Comparison of ENCODE assay signal across 8 mouse cellular contexts in the genomic region with DNA sequence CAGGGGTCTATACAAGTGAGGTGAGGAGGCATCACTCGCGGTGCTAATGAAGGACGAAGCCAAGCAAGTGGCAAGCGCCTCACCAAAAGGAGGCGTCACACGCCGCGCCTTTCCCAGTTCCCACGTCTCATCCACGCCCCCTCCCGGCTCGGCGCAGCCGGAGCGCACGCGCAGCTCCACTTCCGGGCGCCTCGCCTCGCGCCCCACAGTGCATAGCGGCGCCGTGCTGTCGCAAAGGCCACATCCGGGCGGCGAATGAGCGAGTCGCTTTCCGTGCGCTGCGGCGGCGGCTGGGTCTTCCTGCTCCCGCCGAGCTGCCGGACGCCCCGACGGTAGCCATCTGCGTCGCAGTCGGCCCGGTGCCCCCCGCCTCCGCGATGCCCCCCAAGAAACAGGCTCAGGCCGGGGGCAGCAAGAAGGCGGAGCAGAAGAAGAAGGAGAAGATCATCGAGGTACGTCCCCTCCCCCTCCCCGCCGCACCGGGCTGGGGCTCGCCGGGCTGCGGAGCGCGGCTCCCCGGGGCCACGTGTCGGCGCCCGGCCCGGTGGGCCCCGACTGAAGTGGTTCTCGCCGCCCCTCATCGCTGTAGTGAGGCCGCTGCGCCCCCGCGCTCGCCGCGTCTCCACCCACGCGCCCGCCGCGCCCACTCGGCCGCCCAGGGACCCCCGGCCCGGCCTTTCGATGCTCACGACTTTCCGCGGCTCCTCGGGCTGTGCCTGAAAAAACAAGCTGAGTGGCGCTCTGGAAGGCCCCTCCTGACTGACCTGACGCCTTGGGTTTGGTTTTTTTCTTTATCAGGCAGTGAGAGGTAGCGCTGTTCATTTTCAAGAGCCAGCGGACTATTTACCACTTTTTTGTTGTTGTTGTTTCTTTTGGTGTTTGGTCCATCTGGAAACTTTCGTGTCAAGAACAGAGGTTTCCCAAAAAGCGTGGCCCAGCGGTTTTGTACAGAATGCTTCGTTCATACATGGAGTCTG. TPM values are rescaled to one million over a fixed set of nuclear protein-coding genes. Genes with fewer than 3 reads are reported as not detected.
A peak's percentile ranks its signal among the peaks of the same experiment; 100 is the strongest.
DNase-seq lines count a peak whose midpoint lies in the region; ATAC-seq lines count a peak whose summit lies in the region.

A gene (plus strand): TSS at position 160 of the 977 bp plus-strand sequence.

- DNase-seq in MEL-GATA-1-ER (ENCODE audit: extremely low read depth, low read depth) = peak; percentile 75
- peak; percentile 91 for DNase-seq in cerebellum, adult 8-10 months
- DNase-seq in forelimb bud, embryonic 11.5 days (ENCODE audit: low read depth, low spot score) = peak; percentile 94
- DNase-seq in layer of hippocampus, adult 9-10 months (ENCODE audit: low spot score) = peak; percentile 75
- DNase-seq in ovary, postnatal 10 days (ENCODE audit: low spot score) = peak; percentile 82
- peak; percentile 88 to 94 for DNase-seq in thymus, postnatal 10 days (ENCODE audit: low spot score in 2 of 2)

- peak within 1 kb of the TSS; percentile 89 for H3K9ac ChIP-seq in lung, embryonic 16.5 days (ENCODE audit: low read length)

- H3K4me2 ChIP-seq in lung, embryonic 16.5 days (ENCODE audit: low read depth, low read length) = peak within 1 kb of the TSS; percentile 71

- H3K27me3 ChIP-seq in lung, embryonic 16.5 days (ENCODE audit: control insufficient read depth, insufficient read depth, low read depth, low read length) = no peaks in the 10 kb centered on the region

- under 1% methylated on average over 91 of the region's 100 CpGs for WGBS in lung, embryonic 16.5 days

- ATAC-seq in hematopoietic stem cell, adult 5-6 weeks (replicated peaks in 1 of 2; ENCODE audit: insufficient read depth in 1 of 2, low FRiP score in 2 of 2, low TSS enrichment in 1 of 2, low read depth in 1 of 2, poor library complexity in 2 of 2, severe bottlenecking in 2 of 2) = peak; percentile 98
- ATAC-seq in lung, embryonic 16.5 days (ENCODE audit: low read depth) = peak; percentile 100

- H3K27ac ChIP-seq in lung, embryonic 16.5 days (ENCODE audit: low read length) = peak within 1 kb of the TSS; percentile 62

- H3K4me1 ChIP-seq in lung, embryonic 16.5 days (replicated peaks; ENCODE audit: control insufficient read depth, insufficient read depth, low read length) = peaks cover 18% of the 10 kb centered on the region

- no peaks in the 10 kb centered on the region for H3K9me3 ChIP-seq in lung, embryonic 16.5 days (ENCODE audit: control insufficient read depth, low read length)

- no peaks in the 10 kb centered on the region for H3K36me3 ChIP-seq in lung, embryonic 16.5 days (ENCODE audit: control insufficient read depth, insufficient read depth, low read length)

- H3K4me3 ChIP-seq in lung, embryonic 16.5 days (ENCODE audit: low read length) = peak within 1 kb of the TSS; percentile 85

RNA-seq across cellular contexts. Expression of the gene that starts here (rescaled TPM):
- 184 and 193 TPM in 2 replicates for total RNA-seq in hematopoietic stem cell, adult 5-6 weeks (2017)
- 97.7 and 112 TPM in 2 replicates for polyA plus RNA-seq in lung, embryonic 16.5 days (2015; fragmentation: Nextera tagmentation; extraction: Ambion mirVana)

Comparison
In these comparisons a context has a peak if more than half of its experiments do, and no peak if none do; other contexts are left out.
1. Peak in every context shown above with its lines: DNase-seq, ATAC-seq, H3K4me3 ChIP-seq and H3K27ac ChIP-seq.